Mouse (Mus musculus) brain, adult 2 months (tissue): ENCODE data around the gene Tspoap1.

ENCODE experiments used
- DNase-seq: peaks from one replicate; pipeline ENCODE4 v3.0.0; 2011; ENCODE audit warnings: low read depth, low spot score

The Tspoap1 gene

GRCm38 (mm10) chr11:87760301-87761081 is at the start of gene Tspoap1:
Gene Tspoap1, plus strand, starts transcription at chr11:87760541.
- DNase-seq: peak; percentile 96

- no peak for DNase-seq
Observed at GRCm38 (mm10) chr11:87712188-87712587, 48.2 kb upstream of the Tspoap1 start.

GRCm38 (mm10) chr11:87715999-87716398 is 44.3 kb upstream of the Tspoap1 start:
- no peak for DNase-seq

- DNase-seq: no peak
Observed at GRCm38 (mm10) chr11:87719526-87719925, 40.8 kb upstream of the Tspoap1 start.

GRCm38 (mm10) chr11:87720324-87720723 is 40.0 kb upstream of the Tspoap1 start:
- no peak for DNase-seq

GRCm38 (mm10) chr11:87720839-87721238 is 39.5 kb upstream of the Tspoap1 start:
- no peak for DNase-seq

- DNase-seq: no peak
Observed at GRCm38 (mm10) chr11:87722168-87722567, 38.2 kb upstream of the Tspoap1 start.

GRCm38 (mm10) chr11:87722891-87723290 is 37.5 kb upstream of the Tspoap1 start:
- no peak for DNase-seq

- DNase-seq: no peak
Observed at GRCm38 (mm10) chr11:87725515-87725914, 34.8 kb upstream of the Tspoap1 start.

GRCm38 (mm10) chr11:87725964-87726562 is 34.3 kb upstream of the Tspoap1 start:
- DNase-seq: no peak

- DNase-seq: no peak
Observed at GRCm38 (mm10) chr11:87727021-87727420, 33.3 kb upstream of the Tspoap1 start.

- no peak for DNase-seq
Observed at GRCm38 (mm10) chr11:87727471-87727870, 32.9 kb upstream of the Tspoap1 start.

- DNase-seq: no peak
Observed at GRCm38 (mm10) chr11:87728850-87729592, 31.3 kb upstream of the Tspoap1 start.

GRCm38 (mm10) chr11:87729593-87730185 is 30.7 kb upstream of the Tspoap1 start:
- DNase-seq: no peak

- DNase-seq: no peak
Observed at GRCm38 (mm10) chr11:87730652-87731310, 29.6 kb upstream of the Tspoap1 start.

GRCm38 (mm10) chr11:87734346-87734745 is 26.0 kb upstream of the Tspoap1 start:
- DNase-seq: no peak

GRCm38 (mm10) chr11:87735691-87736090 is 24.6 kb upstream of the Tspoap1 start:
- DNase-seq: no peak

GRCm38 (mm10) chr11:87736647-87737134 is 23.6 kb upstream of the Tspoap1 start:
- peak; percentile 73 for DNase-seq

GRCm38 (mm10) chr11:87737175-87737740 is 23.1 kb upstream of the Tspoap1 start, which contains the start of gene Supt4a:
Gene Supt4a, plus strand, starts transcription at chr11:87737552.
- DNase-seq: peak; percentile 98

GRCm38 (mm10) chr11:87743691-87744090 is 16.6 kb upstream of the Tspoap1 start:
- no peak for DNase-seq

GRCm38 (mm10) chr11:87744964-87745363 is 15.4 kb upstream of the Tspoap1 start:
- DNase-seq: no peak
